Mouse (Mus musculus) liver, embryonic 14.5 days (tissue): ENCODE results near the gene B4galt3. TPM values are rescaled to one million over a fixed set of nuclear protein-coding genes. Genes with fewer than 3 reads are reported as not detected.
A peak's percentile ranks its signal among the peaks of the same experiment; 100 is the strongest.

Experiments used
- ATAC-seq: fragments of 200-750 bp; cut with Nextera tagmentation; 2 replicates; pipeline ENCODE4 v1.8.0; 2017; ENCODE audit warnings: moderate number of reproducible peaks, mild to moderate bottlenecking, moderate library complexity; ENCODE audit not compliant: insufficient read depth
- DNase-seq, 3 experiments: peaks; one replicate each; pipeline ENCODE4 v3.0.0-alpha.2; 2012 to 2013; ENCODE audit warnings: low read depth in 3 of 3, low spot score in 3 of 3
- H3K27ac ChIP-seq: fragments of 300-500 bp; sonication (generic); 2 replicates; pipeline ENCODE4 v1.5.1; 2014; ENCODE audit warnings: moderate library complexity, mild to moderate bottlenecking, control low read depth, inconsistent platforms
- H3K27me3 ChIP-seq: fragments of 300-500 bp; sonication (generic); 2 replicates; pipeline ENCODE4 v1.6.1; 2014; ENCODE audit warnings: mild to moderate bottlenecking, low read length, moderate library complexity; ENCODE audit not compliant: control insufficient read depth, insufficient read depth
- H3K36me3 ChIP-seq: fragments of 300-500 bp; sonication (generic); replicated peaks from 2 replicates; pipeline ENCODE4 v1.6.1; 2014; ENCODE audit warnings: low read depth; ENCODE audit not compliant: control insufficient read depth, insufficient read depth
- H3K4me1 ChIP-seq, 2 experiments: fragments of 200-500 bp in 1 of 2; fragments of 300-500 bp in 1 of 2; sonication (generic) in 1 of 2; replicated peaks; 2 replicates each; pipeline ENCODE4 v1.6.1; 2012 to 2014; ENCODE audit warnings: antibody characterized with exemption in 1 of 2, inconsistent platforms in 1 of 2, low read length in 1 of 2; ENCODE audit not compliant: control insufficient read depth in 2 of 2, insufficient read depth in 2 of 2
- H3K4me2 ChIP-seq: fragments of 300-500 bp; sonication (generic); 2 replicates; pipeline ENCODE4 v1.6.1; 2014; ENCODE audit warnings: low read depth, mild to moderate bottlenecking, control low read depth, moderate library complexity
- H3K4me3 ChIP-seq, 2 experiments: fragments of 200-500 bp in 1 of 2; fragments of 300-500 bp in 1 of 2; sonication (generic) in 1 of 2; 2 replicates each; pipeline ENCODE4 v1.5.1; 2012 to 2014; ENCODE audit warnings: low read depth in 2 of 2, low read length in 2 of 2, mild to moderate bottlenecking in 2 of 2, control low read depth in 1 of 2, inconsistent platforms in 1 of 2, moderate library complexity in 1 of 2; ENCODE audit not compliant: insufficient read depth in 1 of 2
- H3K9ac ChIP-seq: fragments of 300-500 bp; sonication (generic); replicated peaks from 2 replicates; pipeline ENCODE4 v1.6.1; 2014; ENCODE audit warnings: mild to moderate bottlenecking, control low read depth, moderate library complexity
- H3K9me3 ChIP-seq: fragments of 300-500 bp; sonication (generic); 2 replicates; pipeline ENCODE4 v1.6.1; 2016; ENCODE audit warnings: low read length, mixed read lengths; ENCODE audit not compliant: control insufficient read depth
- CTCF ChIP-seq: IDR thresholded peaks from 2 replicates; pipeline ENCODE4 v1.5.1; 2016; ENCODE audit warnings: antibody characterized with exemption, low read depth, control low read depth
- EP300 ChIP-seq: IDR thresholded peaks from 2 replicates; pipeline ENCODE4 v1.6.1; 2016; ENCODE audit warnings: antibody characterized with exemption, low read depth
- WGBS: fragments of 180-500 bp; shearing (Covaris S2); extraction: QIAGEN DNeasy Blood & Tissue Kit; methylation state at CpG from one replicate; pipeline ENCODE4 v1.1.7; 2014; ENCODE audit not compliant: insufficient replicate concordance; 5-methylcytosine and 5-hydroxymethylcytosine counted together
- polyA plus RNA-seq, 2 experiments: library from polyadenylated mRNA; depleted of rRNA in 1 of 2; stranded (reverse) in 1 of 2; unstranded in 1 of 2; fragments of >200 nt; fragmentation: Nextera tagmentation in 1 of 2; extraction: Ambion mirVana in 1 of 2; gene quantifications; 2 replicates each; pipeline versions ENCODE4 v1.2.1 to v1.2.3; 2012 to 2014

Gene B4galt3
- polyA plus RNA-seq, 2 experiments, result 12.7 to 14.5 TPM

GRCm38 (mm10) chr1:171283188-171284160 is 13.3 kb downstream of the B4galt3 start:
- Histone ChIP-seq H3K27ac (no peak overlapping the region; the same call in none of the 2 replicates), H3K4me3 (no peak overlapping the region), H3K27me3 (no peaks in the 10 kb centered on the region), H3K36me3 (peaks cover 35% of the 10 kb centered on the region), H3K9ac (no peak overlapping the region), H3K9me3 (no peaks in the 10 kb centered on the region), H3K4me2 (peak overlapping the region; percentile 78), H3K4me1 (peaks cover 16 to 19% of the 10 kb centered on the region in 2 experiments)
- DNase-seq (no peak), ATAC-seq (no peak)
- TF ChIP-seq CTCF (no peak), EP300 (no peak)
- 83% methylated on average over 18 of the region's 18 CpGs for WGBS

DNA sequence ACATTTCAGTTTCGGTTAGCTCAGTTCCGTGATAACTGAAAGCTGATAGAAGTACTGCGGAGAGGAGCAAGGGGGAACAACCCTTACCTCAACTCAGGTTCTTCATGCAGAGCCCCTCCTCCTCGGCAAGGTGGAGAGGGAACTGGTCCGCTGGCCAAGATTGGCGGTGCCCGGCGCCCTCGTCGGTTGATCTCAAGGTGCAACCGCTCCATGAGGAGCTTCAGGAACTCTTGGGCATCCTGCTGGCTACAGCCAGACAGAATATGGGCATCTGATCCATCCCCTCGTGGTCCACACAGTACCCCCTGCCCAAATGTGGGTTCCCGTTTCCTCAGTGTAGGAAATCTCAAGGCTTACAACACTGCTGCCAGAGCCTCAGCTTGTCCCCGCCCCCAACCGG is 14.4 kb downstream of the B4galt3 start:
- Histone ChIP-seq H3K4me1 (peaks cover 9 to 17% of the 10 kb centered on the region in 2 experiments), H3K9me3 (no peaks in the 10 kb centered on the region), H3K27me3 (no peaks in the 10 kb centered on the region), H3K4me3 (no peak overlapping the region), H3K36me3 (peaks cover 30% of the 10 kb centered on the region), H3K4me2 (no peak overlapping the region), H3K9ac (no peak overlapping the region), H3K27ac (no peak overlapping the region)
- ATAC-seq (no peak), DNase-seq (no peak)
- 86% methylated on average over 15 of the region's 15 CpGs for WGBS
- TF ChIP-seq CTCF (no peak), EP300 (no peak)

DNA sequence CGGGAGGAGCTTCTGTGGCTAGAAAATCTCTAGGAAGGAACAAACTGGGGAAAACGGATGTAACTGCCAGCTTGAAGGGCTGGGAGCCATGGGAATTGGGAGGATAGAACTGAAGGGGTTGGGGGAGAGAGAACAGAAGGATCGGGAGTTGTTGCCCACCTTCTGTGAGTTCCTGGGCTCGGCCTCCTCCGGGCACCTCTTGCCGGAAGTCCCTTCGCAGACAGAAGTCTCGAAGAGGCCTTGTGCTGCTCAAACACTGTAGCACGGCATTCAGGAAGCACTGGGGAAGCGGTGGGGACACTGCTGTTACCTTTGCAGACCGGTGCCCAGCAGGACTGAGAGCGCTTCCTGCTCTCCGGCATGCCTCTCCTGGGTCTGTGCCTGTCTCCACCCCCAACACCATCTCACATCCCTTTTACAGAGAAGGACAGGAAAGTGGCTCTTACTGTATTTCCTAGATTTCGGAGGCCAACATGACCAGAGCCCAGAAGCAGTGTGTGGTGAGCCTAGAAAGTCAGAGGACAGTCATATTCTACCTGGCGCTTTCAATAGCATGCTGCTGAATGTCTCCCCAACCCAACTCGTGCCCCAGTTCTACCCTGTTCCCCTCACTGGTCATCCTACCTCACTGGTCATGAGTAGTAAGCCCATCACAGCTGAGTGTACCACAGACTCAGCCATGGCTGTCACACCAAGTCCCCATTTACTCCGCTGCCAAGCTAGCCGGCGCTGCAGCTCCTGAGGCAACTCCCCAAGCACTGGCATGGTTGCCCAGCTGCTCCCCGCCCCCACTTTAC is 15.2 kb downstream of the B4galt3 start:
- Histone ChIP-seq H3K9me3 (no peaks in the 10 kb centered on the region), H3K9ac (no peak overlapping the region), H3K4me1 (peaks cover 9 to 17% of the 10 kb centered on the region in 2 experiments), H3K27me3 (no peaks in the 10 kb centered on the region), H3K27ac (no peak overlapping the region), H3K4me2 (no peak overlapping the region), H3K4me3 (no peak overlapping the region), H3K36me3 (peaks cover 26% of the 10 kb centered on the region)
- 79% methylated on average over 20 of the region's 20 CpGs for WGBS
- DNase-seq (no peak), ATAC-seq (no peak)
- TF ChIP-seq CTCF (no peak), EP300 (no peak)

- Histone ChIP-seq H3K4me3 (peak overlapping the region in 1 of 2 experiments; percentile 86; a peak in 2 of 4 replicates), H3K9me3 (no peaks in the 10 kb centered on the region), H3K36me3 (peaks cover 26% of the 10 kb centered on the region), H3K4me2 (peak overlapping the region; percentile 79), H3K27ac (no peak overlapping the region), H3K9ac (no peak overlapping the region), H3K4me1 (peaks cover 9 to 17% of the 10 kb centered on the region in 2 experiments), H3K27me3 (no peaks in the 10 kb centered on the region)
- ATAC-seq (no peak), DNase-seq (no peak)
- WGBS, result 90% methylated on average over 19 of the region's 19 CpGs
- no peak for TF ChIP-seq CTCF
- TF ChIP-seq EP300, result no peak
These were observed 16.4 kb downstream of the B4galt3 start for GRCm38 (mm10) chr1:171286517-171286916.
